Mouse (Mus musculus): ENCODE data around the gene Efna5. TPM values are rescaled to one million over a fixed set of nuclear protein-coding genes. Genes with fewer than 3 reads are reported as not detected.

Gene Efna5
- polyA plus RNA-seq, 1 experiment from 2014 or later: 18.6 TPM

- ChIA-PET POLR2A (no interaction called here), CTCF (no interaction called here)
- TF ChIP-seq CTCF (IDR thresholded peaks at IDR 0.05): no peak
- H3K27me3 ChIP-seq: no peaks in the 10 kb centered on the region
- in situ Hi-C loops (cut with MboI; ENCODE audit: low pct_unique_long_range_greater_than_20kb): no loop called here
- DNase-seq (ENCODE audit: low read depth, low spot score) (no peak), ATAC-seq (no peak)
Observed at GRCm38 (mm10) chr17:62683142-62683541, 198.0 kb downstream of the Efna5 start.

GRCm38 (mm10) chr17:62681726-62682125 is 199.4 kb downstream of the Efna5 start:
- TF ChIP-seq CTCF (IDR thresholded peaks at IDR 0.05): no peak
- no peaks in the 10 kb centered on the region for H3K27me3 ChIP-seq
- peak; percentile 75 for ATAC-seq
- in situ Hi-C loops (cut with MboI; ENCODE audit: low pct_unique_long_range_greater_than_20kb): no loop called here
- CTCF ChIA-PET: no interaction called here
- no peak for DNase-seq (ENCODE audit: low read depth, low spot score)
- POLR2A ChIA-PET: no interaction called here

GRCm38 (mm10) chr17:62680737-62681136 is 200.4 kb downstream of the Efna5 start:
- in situ Hi-C loops (cut with MboI; ENCODE audit: low pct_unique_long_range_greater_than_20kb): no loop called here

GRCm38 (mm10) chr17:62676832-62677231 is 204.3 kb downstream of the Efna5 start:
- ATAC-seq (no peak), DNase-seq (ENCODE audit: low read depth, low spot score) (no peak)
- in situ Hi-C loops (cut with MboI; ENCODE audit: low pct_unique_long_range_greater_than_20kb): no loop called here
- POLR2A ChIA-PET: no interaction called here
- TF ChIP-seq CTCF (IDR thresholded peaks at IDR 0.05): no peak
- CTCF ChIA-PET: interaction anchor here (2.3 kb wide), 1 partner anchor 21 kb away, joined by 6 read pairs; no protein-coding TSS in a partner anchor
- H3K27me3 ChIP-seq: no peaks in the 10 kb centered on the region

More at GRCm38 (mm10) chr17:62680737-62681136, 200.4 kb downstream of the Efna5 start:
- POLR2A ChIA-PET: interaction anchor here (0.7 kb wide), 1 partner anchor 23 kb away, joined by 4 read pairs; no protein-coding TSS in a partner anchor
- CTCF ChIA-PET: no interaction called here
- no peak for TF ChIP-seq CTCF (IDR thresholded peaks at IDR 0.05)
- no peak for ATAC-seq
- no peak for DNase-seq (ENCODE audit: low read depth, low spot score)
- no peaks in the 10 kb centered on the region for H3K27me3 ChIP-seq

- H3K27me3 ChIP-seq: no peaks in the 10 kb centered on the region
- no peak for ATAC-seq
- in situ Hi-C loops (cut with MboI; ENCODE audit: low pct_unique_long_range_greater_than_20kb): no loop called here
- POLR2A ChIA-PET: no interaction called here
- TF ChIP-seq CTCF (IDR thresholded peaks at IDR 0.05): no peak
- no peak for DNase-seq (ENCODE audit: low read depth, low spot score)
- CTCF ChIA-PET: interaction anchor here (2.3 kb wide), 1 partner anchor 21 kb away, joined by 6 read pairs; no protein-coding TSS in a partner anchor
Observed at GRCm38 (mm10) chr17:62676409-62676808, 204.7 kb downstream of the Efna5 start.

- DNase-seq (ENCODE audit: low read depth, low spot score) (no peak), ATAC-seq (peak; percentile 81)
- in situ Hi-C loops (cut with MboI; ENCODE audit: low pct_unique_long_range_greater_than_20kb): no loop called here
- CTCF ChIA-PET: interaction anchor here (1.1 to 2.6 kb wide), 3 partner anchors 11 to 20 kb away, joined by 3 to 12 read pairs (median 6); no protein-coding TSS in a partner anchor
- TF ChIP-seq CTCF (IDR thresholded peaks at IDR 0.05): no peak
- H3K27me3 ChIP-seq: no peaks in the 10 kb centered on the region
- POLR2A ChIA-PET: no interaction called here
Observed at GRCm38 (mm10) chr17:62675811-62676255, 205.3 kb downstream of the Efna5 start.

- CTCF ChIA-PET: interaction anchor here (1.1 to 1.7 kb wide), 3 partner anchors 10 to 42 kb away, joined by 3 to 5 read pairs (median 3); no protein-coding TSS in a partner anchor
- no peaks in the 10 kb centered on the region for H3K27me3 ChIP-seq
- POLR2A ChIA-PET: no interaction called here
- no peak for ATAC-seq
- TF ChIP-seq CTCF (IDR thresholded peaks at IDR 0.05): no peak
- no peak for DNase-seq (ENCODE audit: low read depth, low spot score)
- in situ Hi-C loops (cut with MboI; ENCODE audit: low pct_unique_long_range_greater_than_20kb): no loop called here
Observed at GRCm38 (mm10) chr17:62672068-62672467, 209.0 kb downstream of the Efna5 start.

GRCm38 (mm10) chr17:62666761-62667160 is 214.4 kb downstream of the Efna5 start:
- TF ChIP-seq CTCF (IDR thresholded peaks at IDR 0.05): no peak
- in situ Hi-C loops (cut with MboI; ENCODE audit: low pct_unique_long_range_greater_than_20kb): no loop called here
- ATAC-seq (no peak), DNase-seq (ENCODE audit: low read depth, low spot score) (no peak)
- POLR2A ChIA-PET: no interaction called here
- H3K27me3 ChIP-seq: no peaks in the 10 kb centered on the region
- CTCF ChIA-PET: interaction anchor here (0.9 to 1.0 kb wide), 2 partner anchors 10 to 13 kb away, joined by 3 read pairs; no protein-coding TSS in a partner anchor

- ChIA-PET CTCF (interaction anchor here (1.0 to 2.2 kb wide), 3 partner anchors 9 to 21 kb away, joined by 3 to 12 read pairs (median 3); no protein-coding TSS in a partner anchor), POLR2A (interaction anchor here (0.7 kb wide), 1 partner anchor 234 kb away, joined by 3 read pairs; no protein-coding TSS in a partner anchor)
- ATAC-seq: no peak
Observed at GRCm38 (mm10) chr17:62665823-62666222, 215.3 kb downstream of the Efna5 start.

GRCm38 (mm10) chr17:62664709-62665108 is 216.4 kb downstream of the Efna5 start:
- TF ChIP-seq CTCF (IDR thresholded peaks at IDR 0.05): no peak
- CTCF ChIA-PET: interaction anchor here (2.2 kb wide), 1 partner anchor 10 kb away, joined by 12 read pairs; no protein-coding TSS in a partner anchor
- ATAC-seq (no peak), DNase-seq (ENCODE audit: low read depth, low spot score) (no peak)
- no peaks in the 10 kb centered on the region for H3K27me3 ChIP-seq
- POLR2A ChIA-PET: no interaction called here
- in situ Hi-C loops (cut with MboI; ENCODE audit: low pct_unique_long_range_greater_than_20kb): no loop called here

More at GRCm38 (mm10) chr17:62665823-62666222, 215.3 kb downstream of the Efna5 start:
- DNase-seq (ENCODE audit: low read depth, low spot score): no peak
- in situ Hi-C loops (cut with MboI; ENCODE audit: low pct_unique_long_range_greater_than_20kb): no loop called here
- TF ChIP-seq CTCF (IDR thresholded peaks at IDR 0.05): no peak
- H3K27me3 ChIP-seq: no peaks in the 10 kb centered on the region

GRCm38 (mm10) chr17:62661801-62662200 is 219.3 kb downstream of the Efna5 start:
- ChIA-PET CTCF (interaction anchor here (0.6 to 1.6 kb wide), 3 partner anchors 10 to 471 kb away, joined by 3 to 5 read pairs (median 3); no protein-coding TSS in a partner anchor), POLR2A (interaction anchor here (0.6 kb wide), 1 partner anchor 117 kb away, joined by 3 read pairs; no protein-coding TSS in a partner anchor)
- TF ChIP-seq CTCF (IDR thresholded peaks at IDR 0.05): no peak
- ATAC-seq (no peak), DNase-seq (ENCODE audit: low read depth, low spot score) (no peak)
- in situ Hi-C loops (cut with MboI; ENCODE audit: low pct_unique_long_range_greater_than_20kb): no loop called here
- no peaks in the 10 kb centered on the region for H3K27me3 ChIP-seq
